Mouse (Mus musculus): ENCODE measurements around the gene Ppp2ca. TPM values are rescaled to one million over a fixed set of nuclear protein-coding genes. Genes with fewer than 3 reads are reported as not detected.
A peak's percentile ranks its signal among the peaks of the same experiment; 100 is the strongest.
"Not testable (repeated sequence)": the region's sequence is repeated elsewhere in the genome, so short reads cannot be mapped to it uniquely, and the experiment has no call there.

Ppp2ca gene
- polyA plus RNA-seq, 1 experiment from 2014 or later, result 130 TPM

DNA sequence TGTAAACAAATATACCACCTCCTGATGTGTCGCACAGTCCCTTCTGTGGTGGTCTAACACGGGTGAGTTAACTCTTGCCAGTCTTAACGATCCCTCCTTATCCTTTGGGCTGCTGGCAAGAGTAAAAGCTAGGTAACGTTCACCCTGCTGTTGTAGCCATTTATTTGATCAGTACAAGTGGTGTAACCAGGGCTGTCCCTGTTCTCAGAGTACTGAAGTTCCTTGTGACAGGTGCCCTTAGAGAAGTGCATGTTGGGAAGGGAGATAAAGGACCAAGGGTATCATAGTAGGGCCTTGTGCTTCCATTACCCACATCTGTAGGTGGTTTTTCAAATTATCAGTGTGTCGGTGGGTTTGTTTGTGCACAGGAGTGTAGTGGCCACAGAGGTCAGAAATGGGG, 29.3 kb downstream of the Ppp2ca start:
- no peaks in the 10 kb centered on the region for H3K9me3 ChIP-seq (replicated peaks; ENCODE audit: control insufficient read depth, low read length)
- no peaks in the 10 kb centered on the region for H3K4me1 ChIP-seq (ENCODE audit: control insufficient read depth, insufficient read depth, low read length)
- no peak overlapping the region for H3K27ac ChIP-seq (replicated peaks; ENCODE audit: low read depth, low read length)
- no peak overlapping the region for H3K4me2 ChIP-seq (ENCODE audit: low read depth, low read length)
- 74% methylated on average over 5 of the region's 5 CpGs for WGBS
- no peak overlapping the region for H3K4me3 ChIP-seq (ENCODE audit: low read depth, low read length)
- peaks cover 9% of the 10 kb centered on the region for H3K36me3 ChIP-seq (replicated peaks; ENCODE audit: control insufficient read depth, insufficient read depth, low read depth, low read length)
- ATAC-seq (replicated peaks; ENCODE audit: insufficient number of reproducible peaks, low FRiP score, low TSS enrichment, low read depth) (no peak), DNase-seq (ENCODE audit: low spot score) (no peak)
- no peaks in the 10 kb centered on the region for H3K27me3 ChIP-seq (ENCODE audit: control insufficient read depth, insufficient read depth, low read length)
- no peak overlapping the region for H3K9ac ChIP-seq (replicated peaks; ENCODE audit: low read length)

DNA sequence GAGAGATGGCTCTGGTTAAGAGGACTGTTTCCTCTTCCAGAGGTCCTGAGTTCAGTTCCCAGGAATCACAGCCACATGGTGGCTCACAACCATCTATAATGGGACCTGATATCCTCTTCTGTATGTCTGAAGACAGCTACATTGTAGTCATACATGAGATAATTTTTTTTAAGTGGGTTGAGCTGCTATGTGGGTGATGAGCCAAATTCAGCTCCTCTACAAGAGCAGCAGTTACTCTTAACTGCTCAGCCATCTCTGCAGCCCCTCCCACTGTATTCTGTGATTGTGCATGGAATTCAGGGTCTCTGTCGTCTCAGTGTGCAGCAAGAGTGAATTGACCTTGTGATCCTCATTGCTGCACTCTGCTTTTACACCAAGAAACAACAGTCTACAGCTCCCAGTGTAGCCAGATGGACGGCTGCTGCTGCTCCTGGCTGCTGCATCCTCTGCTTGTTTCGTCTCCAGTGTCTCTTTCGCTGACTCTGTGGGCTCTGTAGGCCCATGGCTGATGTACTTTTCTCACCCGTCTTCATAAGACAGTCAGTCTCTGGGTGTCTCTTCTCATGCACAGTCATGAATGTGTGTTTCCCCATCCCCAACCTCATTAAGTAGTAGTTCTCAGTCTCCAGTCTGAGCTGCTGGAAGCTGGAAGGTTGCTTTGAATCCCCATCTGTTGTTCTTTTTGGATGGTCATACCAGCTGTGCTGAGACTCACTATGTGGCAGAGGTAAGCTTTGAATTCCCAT, 30.0 kb downstream of the Ppp2ca start:
- Histone ChIP-seq H3K9ac (replicated peaks; ENCODE audit: low read length) (no peak overlapping the region), H3K4me3 (ENCODE audit: low read depth, low read length) (no peak overlapping the region), H3K27me3 (ENCODE audit: control insufficient read depth, insufficient read depth, low read length) (no peaks in the 10 kb centered on the region), H3K27ac (replicated peaks; ENCODE audit: low read depth, low read length) (no peak overlapping the region), H3K9me3 (replicated peaks; ENCODE audit: control insufficient read depth, low read length) (no peaks in the 10 kb centered on the region), H3K4me2 (ENCODE audit: low read depth, low read length) (no peak overlapping the region), H3K36me3 (replicated peaks; ENCODE audit: control insufficient read depth, insufficient read depth, low read depth, low read length) (peaks cover 9% of the 10 kb centered on the region), H3K4me1 (ENCODE audit: control insufficient read depth, insufficient read depth, low read length) (no peaks in the 10 kb centered on the region)
- ATAC-seq (replicated peaks; ENCODE audit: insufficient number of reproducible peaks, low FRiP score, low TSS enrichment, low read depth) (no peak), DNase-seq (ENCODE audit: low spot score) (no peak)
- 65% methylated on average over 5 of the region's 5 CpGs for WGBS

DNA sequence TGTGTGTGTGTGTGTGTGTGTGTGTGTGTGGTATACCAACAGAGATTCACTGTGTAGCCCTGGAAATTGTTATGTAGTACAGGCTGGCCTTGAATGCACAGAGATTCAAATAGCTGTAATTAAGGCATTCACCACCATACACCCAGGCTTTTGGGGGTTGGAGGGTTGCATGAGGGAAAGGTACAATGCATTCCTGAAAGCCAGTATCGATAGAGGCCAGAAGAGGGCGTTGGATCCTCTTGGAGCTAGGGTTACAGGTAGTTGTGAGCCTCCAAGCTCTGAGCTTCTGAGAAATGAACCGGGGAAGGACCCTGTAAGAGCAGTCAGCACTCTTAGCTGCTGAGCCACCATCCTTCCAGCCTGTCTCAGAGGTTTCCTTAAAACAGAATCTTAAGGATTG, 30.7 kb downstream of the Ppp2ca start:
- H3K4me2 ChIP-seq (ENCODE audit: low read depth, low read length), result no peak overlapping the region
- ATAC-seq (replicated peaks; ENCODE audit: insufficient number of reproducible peaks, low FRiP score, low TSS enrichment, low read depth), result no peak
- WGBS, result 35% methylated on average over 3 of the region's 3 CpGs
- peak; percentile 18 for DNase-seq (ENCODE audit: low spot score)
- no peaks in the 10 kb centered on the region for H3K4me1 ChIP-seq (ENCODE audit: control insufficient read depth, insufficient read depth, low read length)
- no peak overlapping the region for H3K4me3 ChIP-seq (ENCODE audit: low read depth, low read length)
- no peak overlapping the region for H3K9ac ChIP-seq (replicated peaks; ENCODE audit: low read length)
- H3K9me3 ChIP-seq (replicated peaks; ENCODE audit: control insufficient read depth, low read length), result no peaks in the 10 kb centered on the region
- no peak overlapping the region for H3K27ac ChIP-seq (replicated peaks; ENCODE audit: low read depth, low read length)
- peaks cover 6% of the 10 kb centered on the region; the same call in 1 of the 2 replicates for H3K36me3 ChIP-seq (replicated peaks; ENCODE audit: control insufficient read depth, insufficient read depth, low read depth, low read length)
- no peaks in the 10 kb centered on the region for H3K27me3 ChIP-seq (ENCODE audit: control insufficient read depth, insufficient read depth, low read length)

DNA sequence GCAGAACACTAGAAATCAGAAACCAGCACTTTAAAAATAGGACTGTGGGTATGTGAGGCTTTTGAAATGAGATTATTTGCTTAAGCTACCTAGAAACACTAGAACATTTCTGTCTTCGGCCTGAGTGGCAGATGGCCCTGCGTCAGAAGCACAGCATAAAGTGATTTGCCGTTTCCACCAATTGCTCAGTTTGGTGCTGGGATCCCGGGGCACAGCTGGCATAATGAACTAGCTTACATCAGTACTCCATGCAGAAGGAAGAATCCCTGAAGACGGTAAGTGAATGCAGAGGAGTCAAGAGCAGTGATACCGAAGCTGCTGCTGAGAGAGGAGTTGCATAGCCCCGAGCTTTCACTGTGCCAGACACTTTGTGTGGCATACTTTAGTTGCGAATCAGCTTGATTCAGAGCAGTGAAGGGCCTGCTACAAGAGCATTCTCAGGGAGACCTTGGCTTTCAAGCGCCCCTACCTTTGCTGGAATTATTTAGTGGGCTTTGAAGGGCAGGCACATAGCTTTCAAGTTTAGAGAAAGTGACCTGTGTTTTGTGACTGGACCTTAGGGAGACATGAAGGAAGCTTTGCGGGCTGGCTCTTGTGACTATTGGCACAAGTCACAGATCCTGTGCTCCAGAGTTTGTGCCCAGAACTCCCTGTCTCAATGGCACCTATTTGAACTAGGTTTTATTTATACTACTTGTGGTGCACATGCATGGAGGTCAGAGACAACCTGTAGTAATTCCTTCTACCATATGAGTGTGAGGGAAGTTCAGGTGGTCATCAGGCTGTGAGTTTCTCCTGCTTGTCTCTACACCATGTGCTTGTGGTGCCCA, 31.4 kb downstream of the Ppp2ca start:
- ATAC-seq (replicated peaks; ENCODE audit: insufficient number of reproducible peaks, low FRiP score, low TSS enrichment, low read depth) (no peak), DNase-seq (ENCODE audit: low spot score) (no peak)
- no peak overlapping the region for H3K9ac ChIP-seq (replicated peaks; ENCODE audit: low read length)
- no peak overlapping the region for H3K4me3 ChIP-seq (ENCODE audit: low read depth, low read length)
- H3K36me3 ChIP-seq (replicated peaks; ENCODE audit: control insufficient read depth, insufficient read depth, low read depth, low read length), result no peaks in the 10 kb centered on the region; the same call in 1 of the 2 replicates
- no peaks in the 10 kb centered on the region for H3K9me3 ChIP-seq (replicated peaks; ENCODE audit: control insufficient read depth, low read length)
- no peaks in the 10 kb centered on the region for H3K27me3 ChIP-seq (ENCODE audit: control insufficient read depth, insufficient read depth, low read length)
- 82% methylated on average over 10 of the region's 10 CpGs for WGBS
- H3K4me1 ChIP-seq (ENCODE audit: control insufficient read depth, insufficient read depth, low read length), result no peaks in the 10 kb centered on the region
- H3K27ac ChIP-seq (replicated peaks; ENCODE audit: low read depth, low read length), result no peak overlapping the region
- no peak overlapping the region for H3K4me2 ChIP-seq (ENCODE audit: low read depth, low read length)

DNA sequence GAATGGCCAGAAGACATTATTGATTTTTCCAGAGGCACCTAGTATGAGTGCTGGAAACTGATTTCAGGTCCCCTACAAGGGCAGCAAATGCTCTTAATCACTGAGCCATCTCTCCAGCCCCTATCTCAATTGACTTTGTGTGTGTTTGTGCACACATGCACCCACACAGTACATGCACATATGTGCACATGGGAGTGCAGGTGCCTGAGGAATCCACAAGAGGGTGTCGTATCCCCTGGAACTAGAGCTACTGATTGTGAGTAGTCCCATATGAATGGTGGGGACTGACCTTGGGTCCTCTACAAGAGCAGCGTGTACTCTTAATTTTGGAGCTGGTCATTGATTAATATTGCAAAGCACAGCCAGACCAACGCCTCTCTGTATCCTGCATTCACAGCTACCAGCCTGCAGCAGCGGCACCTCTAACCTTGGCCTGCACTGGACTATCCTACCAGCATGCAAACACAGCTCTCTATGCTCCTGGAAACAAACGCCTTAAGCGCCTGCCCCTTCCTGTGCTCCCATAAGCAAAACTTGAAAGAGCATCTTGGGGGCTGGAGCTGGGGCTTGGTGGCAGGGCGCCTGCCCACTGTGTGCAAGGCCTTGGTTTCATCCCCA, 32.1 kb downstream of the Ppp2ca start:
- Histone ChIP-seq H3K9me3 (replicated peaks; ENCODE audit: control insufficient read depth, low read length) (no peaks in the 10 kb centered on the region; the same call in 1 of the 2 replicates), H3K27ac (replicated peaks; ENCODE audit: low read depth, low read length) (no peak overlapping the region), H3K4me2 (ENCODE audit: low read depth, low read length) (no peak overlapping the region), H3K9ac (replicated peaks; ENCODE audit: low read length) (no peak overlapping the region), H3K27me3 (ENCODE audit: control insufficient read depth, insufficient read depth, low read length) (no peaks in the 10 kb centered on the region), H3K4me1 (ENCODE audit: control insufficient read depth, insufficient read depth, low read length) (no peaks in the 10 kb centered on the region), H3K4me3 (ENCODE audit: low read depth, low read length) (no peak overlapping the region), H3K36me3 (replicated peaks; ENCODE audit: control insufficient read depth, insufficient read depth, low read depth, low read length) (no peaks in the 10 kb centered on the region)
- ATAC-seq (replicated peaks; ENCODE audit: insufficient number of reproducible peaks, low FRiP score, low TSS enrichment, low read depth), result 0 out of 2 replicates have a peak, but pooled peaks have one; percentile 9
- no peak for DNase-seq (ENCODE audit: low spot score)
- WGBS, result 80% methylated on average over 7 of the region's 7 CpGs

DNA sequence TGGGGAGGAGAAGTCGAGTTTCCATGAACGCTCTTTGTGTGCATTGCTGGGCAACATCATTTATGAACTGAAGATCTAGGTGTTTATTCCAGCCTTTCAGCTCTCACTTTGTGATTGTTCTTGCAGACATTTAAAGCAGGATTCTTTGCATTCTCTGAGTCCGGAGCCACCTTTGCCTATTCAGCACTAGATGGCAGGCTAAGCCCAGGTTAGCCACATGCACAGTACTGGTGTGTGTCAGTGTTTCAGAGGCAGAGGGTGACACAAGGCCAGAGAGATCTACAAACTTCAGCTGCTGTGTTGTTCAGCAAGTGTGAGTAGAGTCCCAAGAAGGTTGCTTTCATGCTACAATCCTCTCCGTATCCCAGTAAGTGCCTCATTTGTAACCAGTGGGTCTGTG, 45.2 kb downstream of the Ppp2ca start:
- 0 out of 2 replicates have a peak, but pooled peaks have one; percentile 44 for ATAC-seq (replicated peaks; ENCODE audit: insufficient number of reproducible peaks, low FRiP score, low TSS enrichment, low read depth)
- H3K27me3 ChIP-seq (ENCODE audit: control insufficient read depth, insufficient read depth, low read length); H3K9ac ChIP-seq (replicated peaks; ENCODE audit: low read length); H3K27ac ChIP-seq (replicated peaks; ENCODE audit: low read depth, low read length); H3K36me3 ChIP-seq (replicated peaks; ENCODE audit: control insufficient read depth, insufficient read depth, low read depth, low read length); H3K4me2 ChIP-seq (ENCODE audit: low read depth, low read length); H3K4me1 ChIP-seq (ENCODE audit: control insufficient read depth, insufficient read depth, low read length); H3K4me3 ChIP-seq (ENCODE audit: low read depth, low read length); H3K9me3 ChIP-seq (replicated peaks; ENCODE audit: control insufficient read depth, low read length): not testable (repeated sequence)
- DNase-seq (ENCODE audit: low spot score), result peak; percentile 52
- WGBS, result 35% methylated on average over 4 of the region's 4 CpGs

DNA sequence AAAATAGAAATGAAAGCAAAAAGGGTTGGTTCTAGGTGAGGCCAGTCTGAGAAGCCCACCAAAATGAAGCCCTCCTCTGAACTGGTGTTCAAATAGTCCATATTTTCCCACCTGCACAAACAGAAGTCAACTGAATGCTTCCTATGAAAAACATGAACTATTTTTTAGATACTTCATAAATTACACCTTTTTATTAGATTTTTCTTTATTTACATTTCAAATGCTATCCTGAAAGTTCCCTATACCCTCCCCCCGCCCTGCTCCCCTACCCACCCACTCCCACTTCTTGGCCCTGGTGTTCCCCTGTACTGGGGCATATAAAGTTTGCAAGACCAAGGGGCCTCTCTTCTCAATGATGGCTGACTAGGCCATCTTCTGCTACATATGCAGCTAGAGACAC, 46.9 kb downstream of the Ppp2ca start, which contains the start of gene Olfr1373:
Gene Olfr1373 (minus strand): TSS at position 101 of the 400 bp plus-strand sequence.
- H3K4me1 ChIP-seq (ENCODE audit: control insufficient read depth, insufficient read depth, low read length); ATAC-seq (replicated peaks; ENCODE audit: insufficient number of reproducible peaks, low FRiP score, low TSS enrichment, low read depth); H3K4me3 ChIP-seq (ENCODE audit: low read depth, low read length); H3K27me3 ChIP-seq (ENCODE audit: control insufficient read depth, insufficient read depth, low read length); H3K4me2 ChIP-seq (ENCODE audit: low read depth, low read length); DNase-seq (ENCODE audit: low spot score); H3K9me3 ChIP-seq (replicated peaks; ENCODE audit: control insufficient read depth, low read length); H3K27ac ChIP-seq (replicated peaks; ENCODE audit: low read depth, low read length); H3K9ac ChIP-seq (replicated peaks; ENCODE audit: low read length); H3K36me3 ChIP-seq (replicated peaks; ENCODE audit: control insufficient read depth, insufficient read depth, low read depth, low read length): not testable (repeated sequence)
- 67% methylated on average over 1 of the region's 1 CpGs for WGBS

Measured in embryonic facial prominence, embryonic 11.5 days (tissue).